Mouse (Mus musculus): ENCODE measurements around the gene Cdk5r2.

DNA sequence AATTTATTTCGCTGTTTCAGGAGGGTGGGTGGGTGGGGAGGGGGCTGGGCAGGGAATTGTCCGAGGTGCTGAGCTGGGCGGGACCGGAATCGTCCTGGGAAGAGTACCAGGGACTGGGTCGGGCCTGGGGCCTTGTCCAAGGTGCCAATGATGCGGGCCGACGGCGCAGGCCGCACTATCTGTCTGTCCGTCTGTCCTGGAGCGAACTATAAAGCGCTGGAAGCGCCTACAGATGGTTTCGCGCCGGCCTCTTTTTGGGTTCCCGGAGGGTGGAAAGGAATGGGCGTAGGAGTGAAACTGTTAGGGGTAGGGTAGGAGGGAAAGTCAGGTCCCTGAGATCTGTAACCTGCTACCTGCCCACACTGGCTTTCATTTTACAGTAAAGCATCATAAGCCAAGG, 2.5 kb downstream of the Cdk5r2 start:
- TF ChIP-seq CTCF (IDR thresholded peaks at IDR 0.05; ENCODE audit: borderline replicate concordance, extremely low read depth, insufficient read depth, insufficient read length) (no peak), POLR2A (IDR thresholded peaks at IDR 0.05; ENCODE audit: borderline replicate concordance, extremely low read depth, insufficient read depth, insufficient read length, poor library complexity, severe bottlenecking) (no peak)

Data from brain, embryonic 14.5 days (tissue).